Comparison of ENCODE assay signal across 8 mouse cellular contexts in the genomic region with DNA sequence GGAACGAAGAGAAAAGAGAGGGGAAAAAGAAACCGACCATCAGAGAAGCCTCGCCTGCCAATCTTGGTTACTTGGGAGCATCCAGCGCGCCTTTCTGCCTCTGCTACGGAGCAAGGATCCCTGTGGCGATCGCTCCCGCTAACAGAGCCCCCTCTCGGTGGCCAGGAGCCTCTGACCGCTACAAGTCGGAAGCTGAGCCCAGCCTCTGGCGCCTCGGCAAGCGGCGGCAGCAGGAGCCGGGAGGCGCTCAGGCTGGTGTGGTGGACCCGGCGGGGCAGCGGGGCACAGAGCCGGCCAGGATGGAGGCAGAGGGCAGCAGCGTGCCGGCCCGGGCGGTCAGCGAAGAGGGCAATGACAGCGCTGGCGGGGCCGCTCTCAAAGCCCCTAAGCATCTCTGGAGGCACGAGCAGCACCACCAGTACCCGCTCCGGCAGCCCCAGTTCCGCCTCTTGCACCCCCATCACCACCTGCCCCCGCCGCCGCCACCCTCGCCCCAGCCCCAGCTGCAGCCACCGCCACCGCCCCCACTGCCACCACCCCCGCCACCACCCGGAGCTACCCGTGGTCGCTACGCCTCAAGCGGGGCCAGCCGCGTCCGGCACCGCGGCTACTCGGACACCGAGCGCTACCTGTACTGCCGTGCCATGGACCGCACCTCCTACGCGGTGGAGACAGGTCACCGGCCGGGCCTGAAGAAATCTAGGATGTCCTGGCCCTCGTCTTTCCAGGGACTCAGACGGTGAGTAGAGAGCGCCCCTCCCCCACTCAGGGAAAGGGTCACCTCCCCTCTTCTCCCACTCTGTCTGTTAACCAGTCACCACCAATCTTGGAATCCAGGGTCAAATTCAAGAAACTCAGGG.
DNase-seq lines count a peak whose midpoint lies in the region; ATAC-seq and TF ChIP-seq lines count a peak whose summit lies in the region.

No protein-coding gene starts in this region.

- no peak for TF ChIP-seq CTCF in testis, adult 2 months (IDR thresholded peaks at IDR 0.05; ENCODE audit: control insufficient read depth, insufficient read depth, insufficient replicate concordance, low read depth, low read length)
- 0 out of 2 replicates have a peak, but pooled peaks have one; percentile 11 for TF ChIP-seq CTCF in cortical plate, adult 2 months (IDR thresholded peaks at IDR 0.05; ENCODE audit: extremely low read depth, insufficient read depth, low read length)

- no peak for DNase-seq in testis, postnatal 14 days (ENCODE audit: low spot score)
- peak; percentile 32 to 56 for DNase-seq in kidney, postnatal 25 days
- peak; percentile 79 for DNase-seq in retina, postnatal 1 day
- DNase-seq in spleen, adult 12 weeks (ENCODE audit: low spot score), result no peak

- under 1% methylated on average over 63 of the region's 63 CpGs for WGBS in heart, embryonic 12.5 days
- under 1% methylated on average over 63 of the region's 63 CpGs for WGBS in liver, embryonic 15.5 days (ENCODE audit: insufficient replicate concordance)

- H3K4me3 ChIP-seq in testis, adult 2 months (ENCODE audit: control insufficient read depth, low read depth, low read length), result peak overlapping the region; percentile 44
- H3K4me3 ChIP-seq in cortical plate, adult 2 months (ENCODE audit: insufficient read depth, low read length), result peak overlapping the region; percentile 42
- peak overlapping the region; percentile 52 for H3K4me3 ChIP-seq in heart, embryonic 12.5 days
- H3K4me3 ChIP-seq in liver, embryonic 15.5 days (replicated peaks), result 0 out of 2 replicates have a peak overlapping the region, but pooled peaks have one; percentile 9

- TF ChIP-seq POLR2A in testis, adult 2 months (IDR thresholded peaks at IDR 0.05; ENCODE audit: control insufficient read depth, low read depth, low read length), result no peak
- no peak for TF ChIP-seq POLR2A in cortical plate, adult 2 months (IDR thresholded peaks at IDR 0.05; ENCODE audit: extremely low read depth, insufficient read depth, low read length)

- peak; percentile 25; the same call in 1 of the 2 replicates for ATAC-seq in heart, embryonic 12.5 days (ENCODE audit: insufficient number of reproducible peaks, low FRiP score)
- ATAC-seq in liver, embryonic 15.5 days (ENCODE audit: insufficient read depth), result no peak

- no peaks in the 10 kb centered on the region for H3K36me3 ChIP-seq in testis, adult 2 months (ENCODE audit: control insufficient read depth, insufficient read depth, low read length)
- no peaks in the 10 kb centered on the region for H3K36me3 ChIP-seq in heart, embryonic 12.5 days
- H3K36me3 ChIP-seq in liver, embryonic 15.5 days (replicated peaks), result no peaks in the 10 kb centered on the region

- no peak overlapping the region for H3K27ac ChIP-seq in testis, adult 2 months (ENCODE audit: control insufficient read depth, insufficient read depth, low read depth, low read length)
- peak overlapping the region; percentile 92 for H3K27ac ChIP-seq in cortical plate, adult 2 months (ENCODE audit: insufficient read depth, low read length)
- no peak overlapping the region for H3K27ac ChIP-seq in heart, embryonic 12.5 days (ENCODE audit: poor library complexity, severe bottlenecking)
- no peak overlapping the region for H3K27ac ChIP-seq in liver, embryonic 15.5 days (replicated peaks)

- H3K4me1 ChIP-seq in testis, adult 2 months (ENCODE audit: control insufficient read depth, insufficient read depth, low read length), result peaks cover 2% of the 10 kb centered on the region
- no peaks in the 10 kb centered on the region for H3K4me1 ChIP-seq in cortical plate, adult 2 months (ENCODE audit: control insufficient read depth, insufficient read depth, low read length)
- H3K4me1 ChIP-seq in heart, embryonic 12.5 days (replicated peaks), result peaks cover 13% of the 10 kb centered on the region
- no peaks in the 10 kb centered on the region for H3K4me1 ChIP-seq in liver, embryonic 15.5 days (replicated peaks)

- no peaks in the 10 kb centered on the region for H3K9me3 ChIP-seq in heart, embryonic 12.5 days (replicated peaks)
- H3K9me3 ChIP-seq in liver, embryonic 15.5 days (replicated peaks), result no peaks in the 10 kb centered on the region

- peak overlapping the region; percentile 97 for H3K4me2 ChIP-seq in heart, embryonic 12.5 days
- peak overlapping the region; percentile 47 for H3K4me2 ChIP-seq in liver, embryonic 15.5 days

- no peaks in the 10 kb centered on the region for H3K27me3 ChIP-seq in testis, adult 2 months (ENCODE audit: control insufficient read depth, insufficient read depth, low read length)
- peaks cover 38% of the 10 kb centered on the region for H3K27me3 ChIP-seq in heart, embryonic 12.5 days (replicated peaks)
- peaks cover 39% of the 10 kb centered on the region for H3K27me3 ChIP-seq in liver, embryonic 15.5 days

- H3K9ac ChIP-seq in heart, embryonic 12.5 days, result 0 out of 2 replicates have a peak overlapping the region, but pooled peaks have one; percentile 26
- H3K9ac ChIP-seq in liver, embryonic 15.5 days, result no peak overlapping the region

Comparison
In these comparisons a context has a peak if more than half of its experiments do, and no peak if none do; other contexts are left out.
1. DNase-seq: peak in kidney, postnatal 25 days (2 of 2) and retina, postnatal 1 day (single experiment); none in testis, postnatal 14 days (single experiment) and spleen, adult 12 weeks (single experiment).
2. Peak in every context shown above with its lines, with median percentiles within 50 percentile points of each other: H3K4me3 ChIP-seq.